Comparison of ENCODE assay signal across 1 mouse cellular context in genomic region chr11:61744460-61744859, GRCm38 (mm10).
TF ChIP-seq lines count a peak whose summit lies in the region.

No protein-coding gene starts in this region.

TF ChIP-seq in MEL, 35 proteins besides CTCF, POLR2A, EP300 and RAD21 (continued from another document):
- TF ChIP-seq ZNF384 (IDR thresholded peaks at IDR 0.05; ENCODE audit: low read depth, low read length), result no peak
- TF ChIP-seq USF2 (IDR thresholded peaks at IDR 0.05; ENCODE audit: borderline replicate concordance in 1 of 2, insufficient read depth in 1 of 2, low read depth in 1 of 2, low read length in 2 of 2), result no peak
- TF ChIP-seq POLR2AphosphoS2 (IDR thresholded peaks at IDR 0.05; ENCODE audit: low read length), result no peak
- no peak for TF ChIP-seq JUND (IDR thresholded peaks at IDR 0.05; ENCODE audit: low read depth, low read length)
- no peak for TF ChIP-seq CHD2 (IDR thresholded peaks at IDR 0.05; ENCODE audit: low read length)
- TF ChIP-seq MAZ (IDR thresholded peaks at IDR 0.05; ENCODE audit: low read depth, low read length), result no peak
- no peak for TF ChIP-seq CHD1 (IDR thresholded peaks at IDR 0.05; ENCODE audit: low read depth, low read length)
- no peak for TF ChIP-seq SIN3A (IDR thresholded peaks at IDR 0.05; ENCODE audit: low read length)
